ENCODE assay signal across 10 mouse cellular contexts in genomic region chr19:46863236-46863927, GRCm38 (mm10).
DNase-seq lines count a peak whose midpoint lies in the region.
"Had no signal": no experiment of that assay in that cellular context is flagged by ENCODE, and none has a peak within 500 bp of the region (broad histone marks: within the 10 kb centered on the region; RNA-seq: fewer than 3 reads in every experiment).

No protein-coding gene starts in this region.

- no peaks in the 10 kb centered on the region for H3K36me3 ChIP-seq in macrophage (ENCODE audit: inconsistent target)
- H3K36me3 ChIP-seq: intestine, embryonic 15.5 days; stomach, embryonic 15.5 days had no signal

- 11% methylated on average over 17 of the region's 17 CpGs for WGBS in macrophage (ENCODE audit: missing documents)

- no peaks in the 10 kb centered on the region for H3K79me2 ChIP-seq in macrophage (ENCODE audit: inconsistent target)

- no peak overlapping the region for H3K4me3 ChIP-seq in macrophage (ENCODE audit: inconsistent target)
- H3K4me3 ChIP-seq: intestine, embryonic 15.5 days; neural tube, embryonic 12.5 days; stomach, embryonic 15.5 days had no signal

- H3K27ac ChIP-seq in macrophage, result peak overlapping the region; percentile 63
- H3K27ac ChIP-seq: intestine, embryonic 15.5 days; neural tube, embryonic 12.5 days; stomach, embryonic 15.5 days had no signal

- peak; percentile 40 for DNase-seq in CD4-positive helper T cell, adult 2 months (ENCODE audit: low read depth, low spot score)
- peak; percentile 50 for DNase-seq in adrenal gland, adult 8-10 months
- DNase-seq in cerebellum, postnatal 14 days, result peak; percentile 79 to 83
- DNase-seq in kidney, adult 18-20 months, result no peak
- DNase-seq in thymus, adult 18-20 months, result no peak
- no peak for DNase-seq in testis, postnatal 14 days (ENCODE audit: low spot score)

Comparison
In these comparisons a context has a peak if more than half of its experiments do, and no peak if none do; other contexts are left out.
1. DNase-seq: peak in CD4-positive helper T cell, adult 2 months (single experiment), adrenal gland, adult 8-10 months (single experiment) and cerebellum, postnatal 14 days (2 of 2); none in kidney, adult 18-20 months (single experiment), thymus, adult 18-20 months (0 of 2) and testis, postnatal 14 days (single experiment).